8 mouse cellular contexts compared by ENCODE assay signal in genomic region chr8:120618110-120618509, GRCm38 (mm10). TPM values are rescaled to one million over a fixed set of nuclear protein-coding genes. Genes with fewer than 3 reads are reported as not detected.
DNase-seq lines count a peak whose midpoint lies in the region; ATAC-seq lines count a peak whose summit lies in the region.

No protein-coding gene starts in this region.

- H3K9ac ChIP-seq in forebrain, embryonic 14.5 days (ENCODE audit: low read length): peak overlapping the region; percentile 43; the same call in 1 of the 2 replicates
- no peak overlapping the region for H3K9ac ChIP-seq in hindbrain, embryonic 15.5 days

- DNase-seq in cerebellum, adult 11-12 months: no peak
- DNase-seq in cerebellum, adult 11 months: peak; percentile 54
- peak; percentile 86 for DNase-seq in forebrain, embryonic 14.5 days (ENCODE audit: low spot score)
- DNase-seq in layer of hippocampus, postnatal 14 days (ENCODE audit: low spot score in 2 of 2): peak; percentile 74 to 77
- peak; percentile 56 for DNase-seq in right cerebral cortex, postnatal 25 days

- 0% methylated on average over 6 of the region's 6 CpGs for WGBS in forebrain, embryonic 14.5 days
- 0% methylated on average over 6 of the region's 6 CpGs for WGBS in hindbrain, embryonic 15.5 days

- H3K27me3 ChIP-seq in forebrain, embryonic 14.5 days (replicated peaks; ENCODE audit: control insufficient read depth, insufficient read depth, low read length): no peaks in the 10 kb centered on the region
- H3K27me3 ChIP-seq in hindbrain, embryonic 15.5 days: no peaks in the 10 kb centered on the region

- H3K36me3 ChIP-seq in forebrain, embryonic 14.5 days (ENCODE audit: control insufficient read depth, insufficient read depth, low read length): no peaks in the 10 kb centered on the region
- no peaks in the 10 kb centered on the region for H3K36me3 ChIP-seq in hindbrain, embryonic 15.5 days

- peak; percentile 49; the same call in 1 of the 2 replicates for ATAC-seq in cerebellum, adult (ENCODE audit: insufficient number of reproducible peaks, low FRiP score, low TSS enrichment)
- peak; percentile 51 for ATAC-seq in forebrain, embryonic 14.5 days
- no peak for ATAC-seq in hindbrain, embryonic 15.5 days (ENCODE audit: low FRiP score, low read depth)
- ATAC-seq in megakaryocyte, adult 5-6 weeks (ENCODE audit: poor library complexity, severe bottlenecking): peak; percentile 87

- H3K9me3 ChIP-seq in forebrain, embryonic 14.5 days (replicated peaks; ENCODE audit: control insufficient read depth, low read length): no peaks in the 10 kb centered on the region
- H3K9me3 ChIP-seq in hindbrain, embryonic 15.5 days: no peaks in the 10 kb centered on the region

- peak overlapping the region; percentile 33; the same call in 1 of the 2 replicates for H3K4me2 ChIP-seq in forebrain, embryonic 14.5 days (ENCODE audit: low read length)
- H3K4me2 ChIP-seq in hindbrain, embryonic 15.5 days: peak overlapping the region; percentile 22; the same call in 1 of the 2 replicates

- no peak overlapping the region for H3K4me3 ChIP-seq in forebrain, embryonic 14.5 days (ENCODE audit: low read depth, low read length)
- H3K4me3 ChIP-seq in hindbrain, embryonic 15.5 days: no peak overlapping the region

- peak overlapping the region; percentile 54; the same call in 1 of the 2 replicates for H3K27ac ChIP-seq in forebrain, embryonic 14.5 days (ENCODE audit: low read depth, low read length)
- H3K27ac ChIP-seq in hindbrain, embryonic 15.5 days (replicated peaks): 0 out of 2 replicates have a peak overlapping the region, but pooled peaks have one; percentile 27

- peaks cover 10% of the 10 kb centered on the region; the same call in 1 of the 2 replicates for H3K4me1 ChIP-seq in forebrain, embryonic 14.5 days (ENCODE audit: control insufficient read depth, insufficient read depth, low read length)
- peaks cover 18% of the 10 kb centered on the region for H3K4me1 ChIP-seq in hindbrain, embryonic 15.5 days (replicated peaks)

RNA-seq across cellular contexts. Expression of gene Gins2, which starts 29.0 kb away (rescaled TPM):
- 33.4 and 44.1 TPM in 2 replicates for polyA plus RNA-seq in forebrain, embryonic 14.5 days (2014; fragmentation: Nextera tagmentation; extraction: Ambion mirVana)
- polyA plus RNA-seq in hindbrain, embryonic 15.5 days (2015; fragmentation: Nextera tagmentation; extraction: Ambion mirVana): 19.0 and 24.9 TPM in 2 replicates
- 1 to 10 TPM; 2.0 to 3.4 TPM for total RNA-seq in layer of hippocampus, postnatal 14 days (2021)
- 28.3 and 31.8 TPM in 2 replicates for total RNA-seq in megakaryocyte, adult 5-6 weeks (2015)
- total RNA-seq in megakaryocyte, adult 5-6 weeks (2017): 23.2 and 28.9 TPM in 2 replicates

RNA-seq across cellular contexts. Expression of gene 1190005I06Rik, which starts 29.3 kb away (rescaled TPM):
- 7.1 and 8.3 TPM in 2 replicates for polyA plus RNA-seq in forebrain, embryonic 14.5 days (2014; fragmentation: Nextera tagmentation; extraction: Ambion mirVana)
- 15.8 and 17.3 TPM in 2 replicates for polyA plus RNA-seq in hindbrain, embryonic 15.5 days (2015; fragmentation: Nextera tagmentation; extraction: Ambion mirVana)
- 10 to 100 TPM in 1 of 2 experiments, 1 to 10 TPM in 1; 9.5 to 10.6 TPM for total RNA-seq in layer of hippocampus, postnatal 14 days (2021)
- 0.18 TPM in 1 of 2 replicates, not detected in the other for total RNA-seq in megakaryocyte, adult 5-6 weeks (2015)
- total RNA-seq in megakaryocyte, adult 5-6 weeks (2017): not detected in 2 replicates

RNA-seq across cellular contexts. Expression of gene Gm27021, which starts 49.8 kb away (rescaled TPM):
- polyA plus RNA-seq in forebrain, embryonic 14.5 days (2014; fragmentation: Nextera tagmentation; extraction: Ambion mirVana): 2.9 and 6.9 TPM in 2 replicates
- polyA plus RNA-seq in hindbrain, embryonic 15.5 days (2015; fragmentation: Nextera tagmentation; extraction: Ambion mirVana): 3.7 and 5.9 TPM in 2 replicates
- 1 to 10 TPM in 1 of 2 experiments, under 1 TPM in 1; 0.55 to 1.2 TPM for total RNA-seq in layer of hippocampus, postnatal 14 days (2021)
- not detected in 2 replicates for total RNA-seq in megakaryocyte, adult 5-6 weeks (2015)
- total RNA-seq in megakaryocyte, adult 5-6 weeks (2017): 0.29 TPM in 1 of 2 replicates, not detected in the other

RNA-seq across cellular contexts. Expression of gene Cox4i1, which starts 49.9 kb away (rescaled TPM):
- polyA plus RNA-seq in forebrain, embryonic 14.5 days (2014; fragmentation: Nextera tagmentation; extraction: Ambion mirVana): 1,002 and 1,092 TPM in 2 replicates
- polyA plus RNA-seq in hindbrain, embryonic 15.5 days (2015; fragmentation: Nextera tagmentation; extraction: Ambion mirVana): 1,171 and 1,185 TPM in 2 replicates
- total RNA-seq in layer of hippocampus, postnatal 14 days (2021): 1,000 to 10,000 TPM; 1,108 to 1,116 TPM
- total RNA-seq in megakaryocyte, adult 5-6 weeks (2015): 776 and 796 TPM in 2 replicates
- 479 and 480 TPM in 2 replicates for total RNA-seq in megakaryocyte, adult 5-6 weeks (2017)

RNA-seq across cellular contexts. Expression of gene Emc8, which starts 50.3 kb away (rescaled TPM):
- 193 and 216 TPM in 2 replicates for polyA plus RNA-seq in forebrain, embryonic 14.5 days (2014; fragmentation: Nextera tagmentation; extraction: Ambion mirVana)
- 114 and 124 TPM in 2 replicates for polyA plus RNA-seq in hindbrain, embryonic 15.5 days (2015; fragmentation: Nextera tagmentation; extraction: Ambion mirVana)
- total RNA-seq in layer of hippocampus, postnatal 14 days (2021): 10 to 100 TPM; 66.7 to 82.0 TPM
- total RNA-seq in megakaryocyte, adult 5-6 weeks (2015): 46.7 and 48.7 TPM in 2 replicates
- 41.6 and 51.3 TPM in 2 replicates for total RNA-seq in megakaryocyte, adult 5-6 weeks (2017)

Comparison
In these comparisons a context has a peak if more than half of its experiments do, and no peak if none do; other contexts are left out.
1. RNA of gene Gins2, which starts 29.0 kb away (total RNA-seq): 23.2 to 31.8 TPM in megakaryocyte, adult 5-6 weeks; 2.0 to 3.4 TPM in layer of hippocampus, postnatal 14 days; every median in the first group is over 4 times any median in the second.
2. RNA of gene 1190005I06Rik, which starts 29.3 kb away (total RNA-seq): 9.5 to 10.6 TPM in layer of hippocampus, postnatal 14 days; 0.18 TPM in megakaryocyte, adult 5-6 weeks; every median in the first group is over 4 times any median in the second.